Mouse (Mus musculus): ENCODE measurements around the gene Plscr3. TPM values are rescaled to one million over a fixed set of nuclear protein-coding genes. Genes with fewer than 3 reads are reported as not detected.
A peak's percentile ranks its signal among the peaks of the same experiment; 100 is the strongest.
"Not testable (repeated sequence)": the region's sequence is repeated elsewhere in the genome, so short reads cannot be mapped to it uniquely, and the experiment has no call there.

Plscr3 gene
- total RNA-seq, 2 experiments from 2014 or later, result 26.0 to 27.7 TPM

DNA sequence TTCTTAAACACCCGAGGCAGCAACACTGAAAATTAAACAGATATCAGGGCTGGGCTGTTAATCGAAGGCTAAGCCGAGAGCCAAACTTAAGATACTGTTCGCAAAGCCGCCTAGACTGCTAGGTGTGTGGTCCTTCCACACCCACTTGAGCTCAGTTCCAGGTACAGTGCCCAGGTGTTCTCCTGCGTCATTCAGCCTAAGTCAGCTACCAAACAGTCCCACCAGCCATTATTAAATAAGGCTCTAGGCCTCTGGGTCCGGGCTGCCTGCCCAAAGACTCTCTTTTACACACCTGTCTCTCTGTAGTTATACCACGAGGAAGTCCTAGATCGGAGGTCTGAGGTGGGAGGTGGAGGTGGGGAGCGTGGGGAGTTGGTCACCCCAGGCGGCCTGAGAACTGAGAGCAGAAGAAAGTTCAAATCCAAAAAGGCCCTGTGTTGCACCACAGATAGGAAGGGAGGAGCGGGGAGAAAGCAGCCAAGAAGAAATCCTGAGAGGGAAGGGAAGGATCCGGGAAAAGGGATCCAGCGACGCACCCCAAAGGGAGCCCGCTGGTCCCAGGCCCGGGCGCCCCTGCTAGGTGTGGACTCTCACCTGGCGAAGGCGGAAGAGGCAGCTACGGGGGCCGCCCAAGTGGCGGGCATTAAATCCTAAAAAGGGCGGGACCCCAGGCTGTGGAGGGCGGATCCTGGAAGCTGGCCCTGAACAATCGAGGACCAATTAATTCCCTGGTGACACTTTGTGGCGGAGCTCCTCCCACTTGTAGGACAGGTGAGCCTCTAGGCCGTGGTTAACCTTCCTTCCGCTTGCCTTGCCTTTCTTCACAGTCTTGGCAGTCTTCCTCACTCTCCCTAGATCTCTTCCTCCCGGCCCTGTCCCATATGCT lies 12.2 kb downstream of the Plscr3 start, which contains the start of gene Tnk1:
TSS of gene Tnk1 (minus strand) at position 618 of the 886 bp plus-strand sequence.
- ATAC-seq (replicated peaks; ENCODE audit: low FRiP score, poor library complexity, severe bottlenecking), result no peak

- ATAC-seq (replicated peaks; ENCODE audit: low FRiP score, poor library complexity, severe bottlenecking), result not testable (repeated sequence)
These were observed 17.6 kb downstream of the Plscr3 start for GRCm38 (mm10) chr11:69863729-69864128.

GRCm38 (mm10) chr11:69864138-69864860 lies 18.1 kb downstream of the Plscr3 start:
- peak; percentile 81 for ATAC-seq (replicated peaks; ENCODE audit: low FRiP score, poor library complexity, severe bottlenecking)

GRCm38 (mm10) chr11:69865561-69865960 lies 19.4 kb downstream of the Plscr3 start:
- ATAC-seq (replicated peaks; ENCODE audit: low FRiP score, poor library complexity, severe bottlenecking), result no peak

DNA sequence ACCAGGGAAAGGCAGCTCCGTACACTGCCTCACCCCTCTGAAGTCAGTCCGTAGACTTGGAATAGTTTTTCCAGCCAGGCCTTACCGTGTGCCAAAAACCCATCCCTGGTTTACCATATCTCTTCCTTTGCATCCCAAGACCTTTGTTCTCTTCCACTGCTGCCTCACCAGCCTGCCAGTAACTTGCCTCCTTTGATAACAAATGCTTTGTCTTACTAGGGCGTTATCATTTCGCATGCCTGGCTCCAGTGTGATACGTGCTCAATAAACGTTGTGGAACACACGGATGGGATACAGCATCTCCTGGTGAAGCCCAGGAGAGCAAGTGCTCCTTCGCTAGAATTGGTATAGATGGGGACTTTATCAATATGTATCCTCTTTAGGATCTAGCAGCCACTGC lies 21.2 kb downstream of the Plscr3 start:
- no peak for ATAC-seq (replicated peaks; ENCODE audit: low FRiP score, poor library complexity, severe bottlenecking)

- no peak for ATAC-seq (replicated peaks; ENCODE audit: low FRiP score, poor library complexity, severe bottlenecking)
These were observed 24.3 kb downstream of the Plscr3 start for GRCm38 (mm10) chr11:69870289-69871069.

DNA sequence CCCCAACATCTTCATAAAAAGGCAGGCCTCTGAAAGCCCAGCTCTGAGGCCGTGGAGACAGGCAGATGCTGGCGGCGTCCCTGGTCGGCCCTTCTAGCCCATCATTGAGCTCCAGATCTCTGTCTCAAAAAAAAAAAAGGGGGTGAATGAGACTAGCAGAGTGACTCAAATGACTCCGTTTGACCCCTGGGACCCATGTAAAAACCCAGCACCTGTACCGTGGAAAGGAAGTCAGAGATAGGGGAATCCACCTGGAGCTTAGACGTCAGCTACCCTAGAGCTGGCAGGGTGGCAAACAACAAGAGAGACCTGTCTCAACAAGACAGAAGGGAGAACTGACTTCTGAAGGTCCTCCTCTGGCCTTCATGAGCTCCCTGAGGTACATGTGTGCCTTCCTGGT lies 25.6 kb downstream of the Plscr3 start:
- ATAC-seq (replicated peaks; ENCODE audit: low FRiP score, poor library complexity, severe bottlenecking), result no peak

DNA sequence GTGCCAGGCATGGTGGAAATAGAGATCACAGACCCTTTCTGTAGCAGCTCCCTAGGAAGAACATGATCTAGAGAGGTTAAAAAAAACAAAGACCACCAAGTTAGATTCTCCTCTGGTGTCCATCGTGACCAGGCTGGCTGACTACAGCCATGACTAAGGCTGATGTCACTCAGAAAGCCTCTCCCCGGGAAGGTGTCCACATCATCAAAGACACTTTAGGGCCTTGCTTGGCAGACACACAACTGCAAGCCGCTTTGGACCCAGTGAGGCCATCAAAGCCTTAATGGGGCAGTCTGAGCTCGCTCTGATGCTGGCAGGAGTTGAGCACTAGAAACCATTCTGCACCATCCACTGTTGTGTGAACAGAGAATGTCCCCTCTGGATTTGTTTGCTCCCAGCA lies 26.3 kb downstream of the Plscr3 start:
- no peak for ATAC-seq (replicated peaks; ENCODE audit: low FRiP score, poor library complexity, severe bottlenecking)

DNA sequence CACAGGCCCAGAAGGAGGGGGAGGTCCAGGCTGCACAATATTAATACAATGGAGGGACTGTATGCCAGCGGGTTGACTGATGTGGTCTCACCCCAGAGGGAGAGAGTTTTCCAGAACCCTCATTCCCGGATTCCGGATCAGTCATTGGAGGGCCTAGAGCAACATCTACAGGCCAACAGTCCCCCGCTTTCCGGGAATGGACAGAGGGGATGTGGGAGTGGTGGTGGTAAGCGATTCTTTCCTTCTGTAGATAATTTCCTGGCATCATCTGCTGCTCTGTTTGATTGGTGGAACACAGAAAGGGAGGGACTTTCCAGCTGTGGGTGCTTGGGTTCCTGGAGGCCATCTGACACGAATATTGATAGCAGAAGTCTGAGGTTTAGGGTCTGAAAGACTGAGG lies 30.0 kb downstream of the Plscr3 start:
- ATAC-seq (replicated peaks; ENCODE audit: low FRiP score, poor library complexity, severe bottlenecking), result no peak

DNA sequence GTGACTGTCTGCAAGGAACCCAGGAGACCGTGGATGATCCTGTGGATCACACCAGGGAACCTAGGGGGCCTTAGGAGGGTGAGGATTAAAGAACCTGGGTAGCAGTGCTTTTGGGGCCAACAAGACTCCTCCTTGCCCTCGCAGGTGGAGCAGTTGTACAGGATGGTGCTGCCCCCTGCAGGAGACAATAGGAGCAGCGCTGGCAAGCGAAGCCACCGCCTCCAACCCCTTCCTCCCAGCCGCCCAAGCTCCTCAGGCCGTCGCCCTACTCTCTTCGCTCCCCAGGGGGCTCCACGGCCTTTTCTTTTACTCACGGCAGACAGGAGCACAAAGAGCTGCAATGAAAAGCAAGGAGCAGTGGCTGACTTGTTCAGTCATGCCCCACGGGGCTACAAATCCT lies 30.7 kb downstream of the Plscr3 start:
- peak; percentile 78 for ATAC-seq (replicated peaks; ENCODE audit: low FRiP score, poor library complexity, severe bottlenecking)

- no peak for ATAC-seq (replicated peaks; ENCODE audit: low FRiP score, poor library complexity, severe bottlenecking)
These were observed 31.7 kb downstream of the Plscr3 start, which contains the start of gene Tmem95 for GRCm38 (mm10) chr11:69877878-69878277. Gene Tmem95 (minus strand): TSS chr11:69878018.

DNA sequence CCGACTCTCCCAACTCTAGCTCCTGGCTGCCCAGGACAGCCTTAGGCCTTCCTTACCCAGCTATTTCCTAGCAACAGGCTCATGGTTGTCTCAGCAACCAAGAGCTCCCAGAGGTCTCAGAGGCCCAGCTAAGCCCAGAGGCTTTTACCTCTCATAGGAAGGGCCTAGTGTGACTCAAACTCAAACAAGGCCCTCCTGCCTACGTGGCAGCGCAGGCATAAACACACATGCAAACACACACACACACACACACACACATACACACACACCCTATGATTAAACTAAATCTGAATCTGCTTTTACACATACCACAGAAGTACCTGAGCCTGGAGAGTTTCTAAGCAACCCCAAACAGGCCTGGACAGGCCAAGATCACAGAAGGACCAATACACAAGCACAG lies 32.2 kb downstream of the Plscr3 start:
- no peak for ATAC-seq (replicated peaks; ENCODE audit: low FRiP score, poor library complexity, severe bottlenecking)

- no peak for ATAC-seq (replicated peaks; ENCODE audit: low FRiP score, poor library complexity, severe bottlenecking)
These were observed 32.8 kb downstream of the Plscr3 start for GRCm38 (mm10) chr11:69878952-69879351.

GRCm38 (mm10) chr11:69879711-69880110 lies 33.5 kb downstream of the Plscr3 start:
- no peak for ATAC-seq (replicated peaks; ENCODE audit: low FRiP score, poor library complexity, severe bottlenecking)

DNA sequence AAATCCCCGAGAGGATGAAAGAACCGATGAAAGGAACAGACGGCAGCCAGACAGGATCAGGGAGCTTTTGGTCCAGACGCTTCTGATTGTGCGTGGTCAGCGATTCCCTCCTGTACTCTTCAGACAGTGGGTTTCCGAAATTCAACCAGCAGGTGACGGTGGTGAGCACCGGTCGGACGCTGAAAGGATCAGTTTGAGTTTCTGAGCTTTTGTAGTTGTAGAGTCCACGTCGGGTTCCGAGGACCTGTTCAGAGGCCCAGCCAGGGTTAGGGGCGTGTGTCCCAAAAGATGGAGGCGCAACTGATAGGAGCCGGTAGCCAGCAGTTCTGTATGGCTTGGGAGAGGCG lies 34.3 kb downstream of the Plscr3 start:
- peak; percentile 66 for ATAC-seq (replicated peaks; ENCODE audit: low FRiP score, poor library complexity, severe bottlenecking)

GRCm38 (mm10) chr11:69880853-69881603 lies 34.9 kb downstream of the Plscr3 start, which contains the start of gene Kctd11:
Gene Kctd11 (minus strand): TSS chr11:69881406.
- ATAC-seq (replicated peaks; ENCODE audit: low FRiP score, poor library complexity, severe bottlenecking), result peak; percentile 48

DNA sequence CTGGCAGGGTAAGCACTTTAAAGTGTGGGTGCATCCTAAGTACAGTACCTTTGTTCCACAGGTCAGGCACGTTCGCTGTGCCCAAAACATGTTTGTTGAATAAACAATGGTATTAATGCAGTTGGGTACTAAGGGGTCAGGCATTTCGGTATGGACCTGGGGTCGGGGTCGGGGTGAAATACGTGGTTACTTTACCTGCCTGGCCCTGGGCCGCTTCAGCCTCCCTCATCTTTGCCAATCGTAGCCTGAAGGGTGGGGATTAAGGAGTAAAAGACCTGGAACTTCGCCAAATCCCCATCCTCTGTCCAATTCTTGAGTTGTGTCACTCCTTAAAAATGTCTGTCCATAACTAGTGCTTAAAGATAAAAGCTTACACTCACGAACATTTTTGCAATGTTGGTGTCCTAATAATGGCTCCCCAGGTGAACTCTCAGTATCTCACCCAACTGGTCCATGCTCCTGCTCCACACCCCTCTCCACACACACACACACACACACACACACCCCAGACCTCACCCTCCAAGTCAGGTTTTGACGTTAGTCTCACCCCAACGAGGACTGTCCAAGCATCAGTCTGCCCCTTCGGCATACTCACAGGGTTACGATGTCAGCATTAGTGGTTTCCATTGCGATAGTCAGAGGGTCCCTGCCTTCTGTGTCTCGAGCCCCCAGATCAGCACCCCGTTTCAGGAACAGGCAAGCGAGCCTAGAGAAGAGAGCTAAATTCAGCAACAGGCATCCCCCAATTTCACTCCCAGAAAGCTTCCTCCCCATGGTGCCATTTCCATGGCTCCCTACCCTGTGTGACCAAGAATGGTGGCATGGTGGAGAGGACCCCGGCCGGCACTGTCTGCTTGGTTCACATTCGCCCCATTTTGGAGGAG lies 35.9 kb downstream of the Plscr3 start:
- no peak for ATAC-seq (replicated peaks; ENCODE audit: low FRiP score, poor library complexity, severe bottlenecking)

DNA sequence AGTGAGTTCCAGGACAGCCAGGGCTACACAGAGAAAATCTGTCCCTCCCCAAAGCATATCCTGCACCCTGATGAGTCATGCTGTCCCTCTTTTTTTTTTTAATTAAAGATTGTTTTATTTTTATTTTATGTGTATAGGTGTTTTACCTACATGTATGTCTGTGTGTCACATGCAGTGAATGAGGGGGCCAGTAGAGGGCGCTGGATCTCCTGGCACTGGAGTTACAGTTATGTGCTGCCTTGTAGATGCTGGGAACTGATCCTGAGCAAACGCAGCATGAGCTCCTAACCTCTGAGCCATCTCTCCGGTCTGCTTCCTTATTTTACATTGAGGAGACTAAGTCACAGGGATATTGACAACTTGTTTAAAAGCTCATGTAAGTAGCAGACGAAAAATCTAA lies 36.9 kb downstream of the Plscr3 start:
- no peak for ATAC-seq (replicated peaks; ENCODE audit: low FRiP score, poor library complexity, severe bottlenecking)
